Mouse (Mus musculus): ENCODE results near the gene Mtrf1. TPM values are rescaled to one million over a fixed set of nuclear protein-coding genes. Genes with fewer than 3 reads are reported as not detected.

Gene Mtrf1
- polyA plus RNA-seq (2014; fragmentation: Nextera tagmentation; extraction: Ambion mirVana), result 8.3 and 9.7 TPM in 2 replicates

- 19% methylated on average over 23 of the region's 23 CpGs for WGBS
- DNase-seq (ENCODE audit: low spot score) (peak; percentile 90), ATAC-seq (ENCODE audit: low read depth) (peak; percentile 92)
- Histone ChIP-seq H3K4me3 (ENCODE audit: low read depth, low read length) (peak within 1 kb of the TSS; percentile 50), H3K36me3 (ENCODE audit: control insufficient read depth, insufficient read depth, low read length) (peaks cover 13% of the 10 kb centered on the region), H3K27ac (replicated peaks; ENCODE audit: low read depth, low read length) (peak within 1 kb of the TSS; percentile 87), H3K9ac (ENCODE audit: low read depth, low read length) (peak within 1 kb of the TSS; percentile 56), H3K9me3 (ENCODE audit: control insufficient read depth, low read length) (no peaks in the 10 kb centered on the region), H3K27me3 (replicated peaks; ENCODE audit: control insufficient read depth, insufficient read depth, low read length) (no peaks in the 10 kb centered on the region), H3K4me1 (ENCODE audit: control insufficient read depth, insufficient read depth, low read length) (0 out of 2 replicates have a peak, but pooled peaks cover 4% of the 10 kb centered on the region), H3K4me2 (ENCODE audit: low read depth, low read length) (peak within 1 kb of the TSS; percentile 67)
Observed at GRCm38 (mm10) chr14:79397321-79398122, at the start of gene Mtrf1. Gene Mtrf1 (plus strand): TSS chr14:79397772.

GRCm38 (mm10) chr14:79358055-79358454 lies 39.5 kb upstream of the Mtrf1 start:
- 91% methylated on average over 2 of the region's 2 CpGs for WGBS
- ATAC-seq (ENCODE audit: low read depth), result no peak

GRCm38 (mm10) chr14:79377041-79377440 lies 20.5 kb upstream of the Mtrf1 start:
- H3K9me3 ChIP-seq (ENCODE audit: control insufficient read depth, low read length), result no peaks in the 10 kb centered on the region

More at GRCm38 (mm10) chr14:79358055-79358454, 39.5 kb upstream of the Mtrf1 start:
- no peak overlapping the region for H3K4me2 ChIP-seq (ENCODE audit: low read depth, low read length)
- no peaks in the 10 kb centered on the region for H3K27me3 ChIP-seq (replicated peaks; ENCODE audit: control insufficient read depth, insufficient read depth, low read length)
- peaks cover 72% of the 10 kb centered on the region for H3K36me3 ChIP-seq (ENCODE audit: control insufficient read depth, insufficient read depth, low read length)
- H3K27ac ChIP-seq (replicated peaks; ENCODE audit: low read depth, low read length), result no peak overlapping the region
- H3K9me3 ChIP-seq (ENCODE audit: control insufficient read depth, low read length), result no peaks in the 10 kb centered on the region
- no peak for DNase-seq (ENCODE audit: low spot score)
- H3K9ac ChIP-seq (ENCODE audit: low read depth, low read length), result no peak overlapping the region
- H3K4me3 ChIP-seq (ENCODE audit: low read depth, low read length), result no peak overlapping the region
- no peaks in the 10 kb centered on the region for H3K4me1 ChIP-seq (ENCODE audit: control insufficient read depth, insufficient read depth, low read length)

GRCm38 (mm10) chr14:79383120-79383519 lies 14.5 kb upstream of the Mtrf1 start:
- Histone ChIP-seq H3K9ac (ENCODE audit: low read depth, low read length) (no peak overlapping the region), H3K27ac (replicated peaks; ENCODE audit: low read depth, low read length) (no peak overlapping the region), H3K4me3 (ENCODE audit: low read depth, low read length) (no peak overlapping the region), H3K27me3 (replicated peaks; ENCODE audit: control insufficient read depth, insufficient read depth, low read length) (no peaks in the 10 kb centered on the region), H3K4me2 (ENCODE audit: low read depth, low read length) (no peak overlapping the region), H3K36me3 (ENCODE audit: control insufficient read depth, insufficient read depth, low read length) (peaks cover 45% of the 10 kb centered on the region), H3K4me1 (ENCODE audit: control insufficient read depth, insufficient read depth, low read length) (no peaks in the 10 kb centered on the region), H3K9me3 (ENCODE audit: control insufficient read depth, low read length) (no peaks in the 10 kb centered on the region)
- WGBS, result 96% methylated on average over 7 of the region's 7 CpGs
- no peak for ATAC-seq (ENCODE audit: low read depth)
- no peak for DNase-seq (ENCODE audit: low spot score)

More at GRCm38 (mm10) chr14:79377041-79377440, 20.5 kb upstream of the Mtrf1 start:
- H3K4me3 ChIP-seq (ENCODE audit: low read depth, low read length), result no peak overlapping the region
- ATAC-seq (ENCODE audit: low read depth) (no peak), DNase-seq (ENCODE audit: low spot score) (no peak)
- no peak overlapping the region for H3K27ac ChIP-seq (replicated peaks; ENCODE audit: low read depth, low read length)
- no peak overlapping the region for H3K9ac ChIP-seq (ENCODE audit: low read depth, low read length)
- peaks cover 39% of the 10 kb centered on the region for H3K36me3 ChIP-seq (ENCODE audit: control insufficient read depth, insufficient read depth, low read length)
- H3K27me3 ChIP-seq (replicated peaks; ENCODE audit: control insufficient read depth, insufficient read depth, low read length), result no peaks in the 10 kb centered on the region
- H3K4me1 ChIP-seq (ENCODE audit: control insufficient read depth, insufficient read depth, low read length), result no peaks in the 10 kb centered on the region
- H3K4me2 ChIP-seq (ENCODE audit: low read depth, low read length), result no peak overlapping the region

- Histone ChIP-seq H3K27me3 (replicated peaks; ENCODE audit: control insufficient read depth, insufficient read depth, low read length) (no peaks in the 10 kb centered on the region), H3K4me3 (ENCODE audit: low read depth, low read length) (no peak overlapping the region), H3K4me1 (ENCODE audit: control insufficient read depth, insufficient read depth, low read length) (peaks cover 8% of the 10 kb centered on the region), H3K4me2 (ENCODE audit: low read depth, low read length) (no peak overlapping the region), H3K36me3 (ENCODE audit: control insufficient read depth, insufficient read depth, low read length) (peaks cover 13% of the 10 kb centered on the region; the same call in 1 of the 2 replicates), H3K9ac (ENCODE audit: low read depth, low read length) (no peak overlapping the region), H3K9me3 (ENCODE audit: control insufficient read depth, low read length) (no peaks in the 10 kb centered on the region), H3K27ac (replicated peaks; ENCODE audit: low read depth, low read length) (no peak overlapping the region)
- DNase-seq (ENCODE audit: low spot score) (no peak), ATAC-seq (ENCODE audit: low read depth) (no peak)
- WGBS, result 92% methylated on average over 3 of the region's 3 CpGs
Observed at GRCm38 (mm10) chr14:79388304-79388703, 9.3 kb upstream of the Mtrf1 start.

- Histone ChIP-seq H3K27me3 (replicated peaks; ENCODE audit: control insufficient read depth, insufficient read depth, low read length) (no peaks in the 10 kb centered on the region), H3K36me3 (ENCODE audit: control insufficient read depth, insufficient read depth, low read length) (peaks cover 13% of the 10 kb centered on the region; the same call in 1 of the 2 replicates), H3K9me3 (ENCODE audit: control insufficient read depth, low read length) (no peaks in the 10 kb centered on the region), H3K4me1 (ENCODE audit: control insufficient read depth, insufficient read depth, low read length) (peaks cover 8% of the 10 kb centered on the region), H3K9ac (ENCODE audit: low read depth, low read length) (peak overlapping the region; percentile 93), H3K4me3 (ENCODE audit: low read depth, low read length) (peak overlapping the region; percentile 91), H3K4me2 (ENCODE audit: low read depth, low read length) (peak overlapping the region; percentile 80), H3K27ac (replicated peaks; ENCODE audit: low read depth, low read length) (peak overlapping the region; percentile 99)
- DNase-seq (ENCODE audit: low spot score), result peak; percentile 50
- ATAC-seq (ENCODE audit: low read depth), result no peak
- 1% methylated on average over 16 of the region's 16 CpGs for WGBS
Observed at GRCm38 (mm10) chr14:79389438-79390264, 7.9 kb upstream of the Mtrf1 start.

GRCm38 (mm10) chr14:79390265-79390926 lies 7.2 kb upstream of the Mtrf1 start, which contains the start of gene Naa16:
Gene Naa16 (minus strand): TSS chr14:79390778.
- under 1% methylated on average over 50 of the region's 71 CpGs for WGBS
- no peaks in the 10 kb centered on the region for H3K9me3 ChIP-seq (ENCODE audit: control insufficient read depth, low read length)
- H3K4me1 ChIP-seq (ENCODE audit: control insufficient read depth, insufficient read depth, low read length), result peaks cover 8% of the 10 kb centered on the region
- H3K4me2 ChIP-seq (ENCODE audit: low read depth, low read length), result peak within 1 kb of the TSS; percentile 80
- ATAC-seq (ENCODE audit: low read depth) (peak; percentile 97), DNase-seq (ENCODE audit: low spot score) (peak; percentile 96)
- H3K4me3 ChIP-seq (ENCODE audit: low read depth, low read length), result peak within 1 kb of the TSS; percentile 91
- peak within 1 kb of the TSS; percentile 99 for H3K27ac ChIP-seq (replicated peaks; ENCODE audit: low read depth, low read length)
- H3K27me3 ChIP-seq (replicated peaks; ENCODE audit: control insufficient read depth, insufficient read depth, low read length), result no peaks in the 10 kb centered on the region
- H3K9ac ChIP-seq (ENCODE audit: low read depth, low read length), result peak within 1 kb of the TSS; percentile 93
- peaks cover 8% of the 10 kb centered on the region; the same call in 1 of the 2 replicates for H3K36me3 ChIP-seq (ENCODE audit: control insufficient read depth, insufficient read depth, low read length)

GRCm38 (mm10) chr14:79393289-79393688 lies 4.3 kb upstream of the Mtrf1 start:
- Histone ChIP-seq H3K4me2 (ENCODE audit: low read depth, low read length) (no peak overlapping the region), H3K27ac (replicated peaks; ENCODE audit: low read depth, low read length) (no peak overlapping the region)
- WGBS, result 35% methylated on average over 1 of the region's 1 CpGs

More at GRCm38 (mm10) chr14:79393289-79393688, 4.3 kb upstream of the Mtrf1 start:
- Histone ChIP-seq H3K4me3 (ENCODE audit: low read depth, low read length) (no peak overlapping the region), H3K36me3 (ENCODE audit: control insufficient read depth, insufficient read depth, low read length) (no peaks in the 10 kb centered on the region), H3K9me3 (ENCODE audit: control insufficient read depth, low read length) (no peaks in the 10 kb centered on the region), H3K9ac (ENCODE audit: low read depth, low read length) (no peak overlapping the region), H3K4me1 (ENCODE audit: control insufficient read depth, insufficient read depth, low read length) (peaks cover 9% of the 10 kb centered on the region), H3K27me3 (replicated peaks; ENCODE audit: control insufficient read depth, insufficient read depth, low read length) (no peaks in the 10 kb centered on the region)
- ATAC-seq (ENCODE audit: low read depth) (no peak), DNase-seq (ENCODE audit: low spot score) (peak; percentile 39)
